Mouse (Mus musculus) ES-E14 (cell line): ENCODE measurements around the gene Prr23a2.

ENCODE experiments used
- HCFC1 ChIP-seq: IDR thresholded peaks from 2 replicates; pipeline ENCODE4 v1.6.1; 2012; ENCODE audit warnings: low read length, inconsistent platforms, borderline replicate concordance; ENCODE audit not compliant: insufficient read depth
- ZNF384 ChIP-seq: IDR thresholded peaks from 2 replicates; pipeline ENCODE4 v1.6.1; 2012; ENCODE audit warnings: low read depth, low read length, inconsistent platforms

- no peak for TF ChIP-seq ZNF384
- no peak for TF ChIP-seq HCFC1
Observed at GRCm38 (mm10) chr9:98901486-98901885, 45.2 kb downstream of the Prr23a2 start.
